Mouse (Mus musculus): ENCODE data around the gene Yy1. TPM values are rescaled to one million over a fixed set of nuclear protein-coding genes. Genes with fewer than 3 reads are reported as not detected.

Yy1 gene
- 9.3 and 24.4 TPM in 2 replicates for polyA plus RNA-seq (2012; rRNA removed; ENCODE audit: low replicate concordance)

GRCm38 (mm10) chr12:108792546-108793452 is at the start of gene Yy1:
Gene Yy1, plus strand, starts transcription at chr12:108792973.

GRCm38 (mm10) chr12:108835840-108836409 is 43.2 kb downstream of the Yy1 start, which contains the start of the genes Slc25a29 and Slc25a47:
Gene Slc25a29, minus strand, starts transcription at chr12:108835883.
Gene Slc25a47, plus strand, starts transcription at chr12:108836046.

Other genes with a start within 250 kb of the Yy1 start
- gene Evl, start 238.3 kb upstream of the Yy1 start, polyA plus RNA-seq (2012; rRNA removed; ENCODE audit: low replicate concordance): 95.1 and 115 TPM in 2 replicates
- gene Degs2, start 90.7 kb upstream of the Yy1 start, polyA plus RNA-seq (2012; rRNA removed; ENCODE audit: low replicate concordance): 0.36 and 1.0 TPM in 2 replicates
- gene Slc25a29, start 42.9 kb downstream of the Yy1 start, polyA plus RNA-seq (2012; rRNA removed; ENCODE audit: low replicate concordance): 16.7 and 22.4 TPM in 2 replicates
- gene Slc25a47, start 43.1 kb downstream of the Yy1 start, polyA plus RNA-seq (2012; rRNA removed; ENCODE audit: low replicate concordance): 14.4 and 17.1 TPM in 2 replicates
- 10.2 and 10.7 TPM in 2 replicates for gene Wdr25, start 100.7 kb downstream of the Yy1 start, polyA plus RNA-seq (2012; rRNA removed; ENCODE audit: low replicate concordance)
- gene Wars, start 101.2 kb downstream of the Yy1 start, polyA plus RNA-seq (2012; rRNA removed; ENCODE audit: low replicate concordance): 77.6 and 82.8 TPM in 2 replicates

Data from mammary gland, adult 2 months (tissue).